Mouse (Mus musculus): ENCODE results near the gene Scg2.

- TF ChIP-seq CTCF (IDR thresholded peaks at IDR 0.05; ENCODE audit: borderline replicate concordance, control insufficient read depth, extremely low read depth, insufficient read depth, low read length, poor library complexity) (no peak), POLR2A (IDR thresholded peaks at IDR 0.05; ENCODE audit: control insufficient read depth, extremely low read depth, insufficient read depth, low read length, poor library complexity) (no peak)
Observed at GRCm38 (mm10) chr1:79436671-79437070, 3.2 kb downstream of the Scg2 start.

All from thymus, adult 2 months (tissue).